Mouse (Mus musculus): ENCODE results near the gene Pdc. TPM values are rescaled to one million over a fixed set of nuclear protein-coding genes. Genes with fewer than 3 reads are reported as not detected.
"Not testable (repeated sequence)": the region's sequence is repeated elsewhere in the genome, so short reads cannot be mapped to it uniquely, and the experiment has no call there.

Pdc gene
- not detected in 2 replicates for polyA plus RNA-seq (2016; fragmentation: Nextera tagmentation; extraction: Ambion mirVana)

DNA sequence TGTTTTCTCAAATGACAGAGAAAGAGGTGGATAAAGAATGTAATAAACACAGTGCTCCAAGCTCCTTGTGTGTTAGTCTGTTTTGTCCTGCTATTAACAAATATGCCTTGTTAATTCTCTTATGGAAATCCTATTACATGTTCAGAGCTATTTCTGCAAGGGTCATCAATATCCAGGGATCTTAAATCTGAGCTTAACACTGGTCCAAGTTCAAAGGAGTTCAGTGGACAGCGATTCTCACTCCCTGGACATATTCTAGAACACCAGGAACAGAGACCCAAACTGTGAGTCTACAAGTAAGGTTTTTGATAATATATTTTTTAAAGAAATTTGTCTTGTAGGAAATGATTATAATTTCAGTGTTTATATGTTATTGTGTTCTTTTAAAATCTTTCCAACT is at the start of gene Pdc:
Gene Pdc, plus strand, starts transcription at position 213 of the 400 bp plus-strand sequence.
- 74% methylated on average over 1 of the region's 1 CpGs for WGBS
- no peak for DNase-seq (ENCODE audit: low spot score)
- H3K36me3 ChIP-seq = no peaks in the 10 kb centered on the region
- H3K4me1 ChIP-seq = no peaks in the 10 kb centered on the region
- no peaks in the 10 kb centered on the region for H3K27me3 ChIP-seq (ENCODE audit: insufficient read depth, poor library complexity, severe bottlenecking)
- H3K9me3 ChIP-seq = no peaks in the 10 kb centered on the region
- no peak within 1 kb of the TSS for H3K4me3 ChIP-seq
- no peak within 1 kb of the TSS for H3K27ac ChIP-seq

DNA sequence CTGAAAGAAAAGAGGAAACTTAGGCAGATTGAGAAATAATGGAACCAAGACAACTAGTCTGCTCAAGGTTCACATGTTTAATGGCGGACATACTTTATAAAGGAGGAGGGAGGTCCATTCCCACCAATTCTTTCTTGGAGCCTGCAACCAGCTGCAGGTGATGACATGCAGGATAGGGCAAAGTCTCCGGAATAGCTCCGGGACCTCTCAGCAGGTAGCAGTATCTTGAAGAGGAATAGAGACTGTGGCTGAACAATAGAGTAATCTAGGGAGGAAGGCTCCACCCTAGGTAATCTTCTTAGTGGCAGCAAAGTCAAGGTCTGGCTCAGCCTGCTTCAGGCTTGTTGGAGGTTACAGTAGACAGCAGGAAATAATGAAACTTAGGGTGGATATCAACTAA is 25.2 kb upstream of the Pdc start:
- H3K4me1 ChIP-seq; H3K36me3 ChIP-seq; DNase-seq (ENCODE audit: low spot score); H3K27me3 ChIP-seq (ENCODE audit: insufficient read depth, poor library complexity, severe bottlenecking); H3K27ac ChIP-seq; H3K9me3 ChIP-seq; H3K4me3 ChIP-seq: not testable (repeated sequence)
- WGBS = 73% methylated on average over 3 of the region's 3 CpGs

DNA sequence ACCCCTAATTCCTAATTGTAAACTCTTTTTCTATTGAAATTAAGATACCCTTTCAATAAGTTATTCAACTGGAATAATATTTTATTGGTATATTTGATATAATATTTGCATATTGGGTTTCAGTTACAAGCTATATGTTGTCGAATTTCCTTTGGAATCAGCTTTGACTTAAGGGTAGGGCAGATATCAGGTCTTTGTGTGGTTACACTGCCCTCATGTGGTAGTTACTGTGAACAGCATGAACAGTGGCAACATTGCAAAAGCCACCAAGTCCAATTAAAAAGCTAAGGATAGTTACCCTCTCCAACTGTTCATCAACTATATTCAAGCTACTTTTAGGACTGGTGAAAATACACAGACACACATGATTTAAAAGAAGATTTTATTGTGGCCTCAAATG is 11.6 kb upstream of the Pdc start:
- no peaks in the 10 kb centered on the region for H3K9me3 ChIP-seq
- H3K27ac ChIP-seq = no peak overlapping the region
- 59% methylated on average over 1 of the region's 1 CpGs for WGBS
- no peak overlapping the region for H3K4me3 ChIP-seq
- H3K4me1 ChIP-seq = no peaks in the 10 kb centered on the region
- H3K27me3 ChIP-seq (ENCODE audit: insufficient read depth, poor library complexity, severe bottlenecking) = no peaks in the 10 kb centered on the region
- DNase-seq (ENCODE audit: low spot score) = no peak
- no peaks in the 10 kb centered on the region for H3K36me3 ChIP-seq

DNA sequence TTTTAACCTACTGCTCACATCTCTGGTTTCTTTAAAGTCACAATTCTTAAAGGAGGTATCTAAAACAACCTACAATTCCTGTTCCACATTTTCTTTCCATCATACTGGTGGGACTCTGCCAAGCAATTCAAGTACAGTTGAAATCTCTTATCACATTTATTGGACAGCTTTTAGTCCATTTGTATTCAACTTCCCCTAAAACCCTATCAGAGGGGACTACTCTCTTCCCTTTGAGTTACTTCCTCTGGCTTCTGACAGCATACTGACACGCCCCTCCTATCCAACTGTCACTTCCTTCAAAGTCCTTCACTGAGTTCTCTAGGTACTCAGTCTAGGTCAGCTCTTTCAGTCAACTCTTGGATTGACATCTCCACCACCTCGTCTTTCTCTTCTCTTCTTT is 15.9 kb downstream of the Pdc start:
- no peaks in the 10 kb centered on the region for H3K36me3 ChIP-seq
- no peak for DNase-seq (ENCODE audit: low spot score)
- no peak overlapping the region for H3K27ac ChIP-seq
- H3K27me3 ChIP-seq (ENCODE audit: insufficient read depth, poor library complexity, severe bottlenecking) = no peaks in the 10 kb centered on the region
- no peak overlapping the region for H3K4me3 ChIP-seq
- WGBS = 55% methylated on average over 2 of the region's 2 CpGs
- H3K9me3 ChIP-seq = no peaks in the 10 kb centered on the region
- H3K4me1 ChIP-seq = no peaks in the 10 kb centered on the region

DNA sequence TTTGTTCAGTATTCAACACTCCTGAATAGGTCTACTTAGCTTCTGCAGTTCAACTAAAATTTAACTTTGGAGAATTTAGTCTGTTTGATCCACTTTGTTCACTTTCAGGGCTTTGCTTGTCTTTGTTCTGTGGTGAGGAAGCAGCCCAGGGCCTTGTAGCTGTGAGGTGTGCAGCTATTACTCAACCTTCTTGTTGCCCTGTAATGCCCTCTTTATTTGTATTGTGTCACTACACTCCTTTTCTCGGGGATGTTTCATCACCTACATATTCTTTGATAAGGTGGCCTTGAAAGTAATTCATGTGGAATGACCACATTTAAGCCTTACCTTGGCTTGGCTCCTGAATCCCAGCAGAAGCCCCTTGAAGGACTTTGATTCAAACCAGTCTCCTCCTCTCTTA is 41.6 kb downstream of the Pdc start:
- DNase-seq (ENCODE audit: low spot score) = no peak
- WGBS = 94% methylated on average over 1 of the region's 1 CpGs
- Histone ChIP-seq H3K27me3 (ENCODE audit: insufficient read depth, poor library complexity, severe bottlenecking) (no peaks in the 10 kb centered on the region), H3K9me3 (no peaks in the 10 kb centered on the region), H3K27ac (no peak overlapping the region), H3K4me1 (no peaks in the 10 kb centered on the region), H3K4me3 (no peak overlapping the region), H3K36me3 (peaks cover 44% of the 10 kb centered on the region)

DNA sequence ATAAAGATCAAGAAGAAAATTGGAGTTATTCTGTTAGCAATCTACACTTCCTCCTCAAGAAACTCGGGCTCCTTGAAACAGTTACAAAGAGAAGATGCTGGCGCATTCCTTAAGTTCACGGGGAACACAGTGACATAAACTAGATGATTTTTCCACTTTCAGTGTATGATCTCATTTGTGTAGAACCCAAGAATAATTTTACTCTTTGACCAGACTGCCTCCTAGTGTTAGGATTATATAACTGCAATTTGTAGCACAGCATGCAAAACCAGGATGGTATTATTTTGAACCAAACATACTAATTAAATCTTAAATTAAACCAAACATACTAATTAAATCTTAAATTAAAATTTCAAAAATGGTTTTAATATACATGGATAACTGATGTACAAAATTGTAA is 53.7 kb downstream of the Pdc start:
- DNase-seq (ENCODE audit: low spot score) = no peak
- WGBS = 77% methylated on average over 3 of the region's 3 CpGs
- Histone ChIP-seq H3K27ac (no peak overlapping the region), H3K27me3 (ENCODE audit: insufficient read depth, poor library complexity, severe bottlenecking) (no peaks in the 10 kb centered on the region), H3K4me3 (no peak overlapping the region), H3K36me3 (peaks cover 24% of the 10 kb centered on the region), H3K4me1 (no peaks in the 10 kb centered on the region), H3K9me3 (no peaks in the 10 kb centered on the region)

DNA sequence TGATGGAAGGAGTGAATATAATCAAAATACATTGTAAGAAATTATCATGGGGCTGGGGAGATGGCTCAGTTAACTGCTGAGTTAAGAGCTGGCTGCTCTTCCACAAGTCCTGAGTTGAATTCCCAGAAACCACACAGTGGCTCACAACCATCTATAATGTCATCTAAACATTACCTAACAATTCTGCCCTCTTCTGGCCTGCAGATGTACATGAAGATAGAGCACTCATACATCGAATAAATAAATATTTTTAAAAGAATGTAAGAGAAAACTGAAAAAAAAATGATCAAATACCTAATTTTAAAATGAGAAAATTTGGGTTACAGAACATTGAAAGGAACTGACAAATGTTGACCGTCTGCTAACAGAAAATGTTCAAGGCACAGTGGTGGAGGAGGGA is 55.0 kb downstream of the Pdc start:
- 88% methylated on average over 2 of the region's 2 CpGs for WGBS
- Histone ChIP-seq H3K4me1 (no peaks in the 10 kb centered on the region), H3K27ac (no peak overlapping the region), H3K36me3 (peaks cover 25% of the 10 kb centered on the region), H3K9me3 (no peaks in the 10 kb centered on the region), H3K27me3 (ENCODE audit: insufficient read depth, poor library complexity, severe bottlenecking) (no peaks in the 10 kb centered on the region), H3K4me3 (no peak overlapping the region)
- DNase-seq (ENCODE audit: low spot score) = no peak

Other genes starting within 250 kb of the Pdc start
- gene Ptgs2, start 219.4 kb upstream of the Pdc start, polyA plus RNA-seq (2016; fragmentation: Nextera tagmentation; extraction: Ambion mirVana) = 0.15 and 0.49 TPM in 2 replicates
- gene Tpr, start 73.4 kb downstream of the Pdc start, polyA plus RNA-seq (2016; fragmentation: Nextera tagmentation; extraction: Ambion mirVana) = 138 and 157 TPM in 2 replicates
- 29.9 and 30.4 TPM in 2 replicates for gene Odr4, start 73.7 kb downstream of the Pdc start, polyA plus RNA-seq (2016; fragmentation: Nextera tagmentation; extraction: Ambion mirVana)
- 0.26 and 0.30 TPM in 2 replicates for gene Prg4, start 146.7 kb downstream of the Pdc start, polyA plus RNA-seq (2016; fragmentation: Nextera tagmentation; extraction: Ambion mirVana)

Data from heart, embryonic 10.5 days (tissue).